Mouse (Mus musculus): ENCODE results near the gene Unc79. TPM values are rescaled to one million over a fixed set of nuclear protein-coding genes. Genes with fewer than 3 reads are reported as not detected.

Gene Unc79
- not detected for total RNA-seq (2023)

DNA sequence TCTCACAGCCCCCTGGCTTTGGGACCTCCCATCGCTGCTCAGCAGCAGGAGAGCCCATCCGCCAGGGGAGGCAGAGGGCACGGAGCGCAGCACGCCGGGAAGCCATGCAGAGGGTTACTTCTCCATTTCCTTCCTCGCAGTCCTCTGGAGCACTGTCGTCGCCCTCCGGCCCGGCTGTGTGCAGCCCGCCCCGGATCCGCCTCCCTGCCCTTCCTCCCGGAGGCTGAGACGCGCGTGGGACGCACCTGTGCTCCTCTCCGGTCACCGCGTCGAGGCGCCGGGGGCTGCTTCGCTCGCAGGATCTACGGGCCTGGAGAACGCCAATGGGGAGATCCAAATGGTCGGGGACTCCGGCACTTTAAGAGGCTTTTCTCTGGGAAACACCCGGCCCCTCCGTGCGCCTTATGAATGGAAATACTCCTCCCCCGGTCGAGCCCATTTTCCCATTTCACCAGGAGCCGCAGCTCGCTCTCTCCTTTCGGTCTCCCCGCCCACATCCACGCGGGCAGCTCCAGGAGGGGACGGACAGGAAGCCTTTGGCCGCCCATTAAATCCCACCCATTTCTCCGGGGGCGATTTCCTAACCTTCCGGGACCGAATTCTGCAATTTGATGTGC, at the start of gene Unc79:
Gene Unc79 (plus strand): TSS at position 82 of the 617 bp plus-strand sequence.

DNA sequence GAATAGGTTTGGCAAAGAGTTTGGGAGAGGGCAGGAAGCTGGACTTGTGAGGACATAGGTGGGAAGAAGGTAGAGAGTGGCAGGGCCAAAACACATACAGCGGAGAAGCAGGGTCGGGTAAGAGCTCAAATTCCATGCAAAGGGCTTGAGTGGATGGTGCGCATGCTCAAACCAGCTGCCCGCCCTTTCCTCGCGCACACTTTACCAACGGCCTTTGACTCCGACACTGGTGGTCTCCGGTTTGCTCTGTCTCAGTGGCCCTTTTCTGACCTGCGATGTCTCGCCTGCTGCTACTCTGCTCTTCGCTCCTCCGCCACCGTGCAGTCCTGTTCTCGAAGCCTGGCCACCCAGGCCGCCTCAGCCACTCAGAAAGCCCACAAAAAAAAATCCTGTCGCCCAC, 49.6 kb upstream of the Unc79 start, which contains the start of gene Cox8c:
Gene Cox8c (plus strand): TSS at position 226 of the 400 bp plus-strand sequence.

Other genes with a start within 250 kb of the Unc79 start
- gene Itpk1, start 243.9 kb upstream of the Unc79 start, total RNA-seq (2023) = 61.9 TPM
- gene Moap1, start 205.2 kb upstream of the Unc79 start, total RNA-seq (2023) = 9.6 TPM
- gene Tmem251, start 205.1 kb upstream of the Unc79 start, total RNA-seq (2023) = 14.8 TPM
- not detected for gene Gm28051, start 191.1 kb upstream of the Unc79 start, total RNA-seq (2023)
- gene Gon7, start 191.1 kb upstream of the Unc79 start, total RNA-seq (2023) = 32.6 TPM
- 21.2 TPM for gene Ubr7, start 190.9 kb upstream of the Unc79 start, total RNA-seq (2023)
- 4.8 TPM for gene Gm20604, start 190.2 kb upstream of the Unc79 start, total RNA-seq (2023)
- 55.2 TPM for gene Btbd7, start 70.4 kb upstream of the Unc79 start, total RNA-seq (2023)
- not detected for gene Cox8c, start 49.5 kb upstream of the Unc79 start, total RNA-seq (2023)

All from CD4-positive naive resting alpha-beta T cell, adult 57 days (primary cell).